Mouse (Mus musculus) bone marrow, adult 2 months (tissue): Measurements from ENCODE around the gene Hoxd13.

Experiments used
- CTCF ChIP-seq: fragments of 200-500 bp; IDR thresholded peaks from 2 replicates; pipeline ENCODE4 v1.5.1; 2011; ENCODE audit warnings: low read length, control low read depth; ENCODE audit not compliant: control insufficient read depth, insufficient read depth
- POLR2A ChIP-seq: fragments of 200-500 bp; IDR thresholded peaks from 2 replicates; pipeline ENCODE4 v1.6.1; 2011; ENCODE audit warnings: low read depth, mild to moderate bottlenecking, control low read depth, low read length, borderline replicate concordance; ENCODE audit not compliant: control insufficient read depth

- TF ChIP-seq CTCF (no peak), POLR2A (no peak)
Measured at GRCm38 (mm10) chr2:74671847-74672246, 3.7 kb downstream of the Hoxd13 start.
